Mouse (Mus musculus) hindbrain, embryonic 10.5 days (tissue): Measurements from ENCODE around the gene Taar3. TPM values are rescaled to one million over a fixed set of nuclear protein-coding genes. Genes with fewer than 3 reads are reported as not detected.

Experiments used
- DNase-seq: peaks from one replicate; pipeline ENCODE4 v3.0.0-alpha.2; 2017; ENCODE audit warnings: low spot score
- H3K27ac ChIP-seq: fragments of 300-500 bp; sonication (generic); 2 replicates; pipeline ENCODE4 v1.5.1; 2016; ENCODE audit warnings: mild to moderate bottlenecking, moderate library complexity
- H3K27me3 ChIP-seq: fragments of 300-500 bp; sonication (generic); 2 replicates; pipeline ENCODE4 v1.6.1; 2016; ENCODE audit warnings: mild to moderate bottlenecking; ENCODE audit not compliant: poor library complexity, insufficient read depth, severe bottlenecking
- H3K36me3 ChIP-seq: fragments of 300-500 bp; sonication (generic); 2 replicates; pipeline ENCODE4 v1.6.1; 2016; ENCODE audit warnings: mild to moderate bottlenecking, moderate library complexity
- H3K4me1 ChIP-seq: fragments of 300-500 bp; sonication (generic); replicated peaks from 2 replicates; pipeline ENCODE4 v1.6.1; 2016; ENCODE audit warnings: mild to moderate bottlenecking
- H3K4me3 ChIP-seq: fragments of 300-500 bp; sonication (generic); 2 replicates; pipeline ENCODE4 v1.5.1; 2016; ENCODE audit warnings: mild to moderate bottlenecking, moderate library complexity
- H3K9me3 ChIP-seq: fragments of 300-500 bp; sonication (generic); 2 replicates; pipeline ENCODE4 v1.6.1; 2016; ENCODE audit warnings: mild to moderate bottlenecking, moderate library complexity
- WGBS: fragments of 180-500 bp; shearing (Covaris S2); methylation state at CpG from one replicate; pipeline ENCODE4 v1.1.7; 2016; 5-methylcytosine and 5-hydroxymethylcytosine counted together
- polyA plus RNA-seq: library from polyadenylated mRNA; unstranded; fragments of >200 nt; fragmentation: Nextera tagmentation; extraction: Ambion mirVana; gene quantifications from 2 replicates; pipeline ENCODE4 v1.2.1, GENCODE M21; 2016

The Taar3 gene
- polyA plus RNA-seq, 1 experiment from 2014 or later = not detected

- no peak for DNase-seq
- Histone ChIP-seq H3K4me3 (no peak overlapping the region), H3K4me1 (no peaks in the 10 kb centered on the region), H3K27me3 (no peaks in the 10 kb centered on the region), H3K27ac (no peak overlapping the region), H3K36me3 (no peaks in the 10 kb centered on the region), H3K9me3 (no peaks in the 10 kb centered on the region)
- WGBS = 77% methylated on average over 3 of the region's 3 CpGs
Measured at GRCm38 (mm10) chr10:23963444-23963843, 14.1 kb downstream of the Taar3 start.

- Histone ChIP-seq H3K36me3 (no peaks in the 10 kb centered on the region), H3K27ac (no peak overlapping the region), H3K9me3 (no peaks in the 10 kb centered on the region), H3K27me3 (no peaks in the 10 kb centered on the region), H3K4me3 (no peak overlapping the region), H3K4me1 (no peaks in the 10 kb centered on the region)
- WGBS = 87% methylated on average over 6 of the region's 6 CpGs
- DNase-seq = no peak
Measured at GRCm38 (mm10) chr10:23964921-23965610, 15.7 kb downstream of the Taar3 start.

GRCm38 (mm10) chr10:23970656-23971165 is 21.4 kb downstream of the Taar3 start, which contains the start of gene Taar5:
Gene Taar5, plus strand, starts transcription at chr10:23970706.
- 89% methylated on average over 11 of the region's 11 CpGs for WGBS
- Histone ChIP-seq H3K27me3 (no peaks in the 10 kb centered on the region), H3K4me3 (no peak within 1 kb of the TSS), H3K4me1 (no peaks in the 10 kb centered on the region), H3K36me3 (no peaks in the 10 kb centered on the region), H3K9me3 (no peaks in the 10 kb centered on the region), H3K27ac (no peak within 1 kb of the TSS)
- DNase-seq = no peak

- Histone ChIP-seq H3K4me1 (no peaks in the 10 kb centered on the region), H3K27me3 (no peaks in the 10 kb centered on the region), H3K9me3 (no peaks in the 10 kb centered on the region), H3K4me3 (no peak overlapping the region), H3K27ac (no peak overlapping the region), H3K36me3 (no peaks in the 10 kb centered on the region)
- 88% methylated on average over 5 of the region's 5 CpGs for WGBS
- DNase-seq = no peak
Measured at GRCm38 (mm10) chr10:23971256-23971655, 21.9 kb downstream of the Taar3 start.

- Histone ChIP-seq H3K4me1 (0 out of 2 replicates have a peak, but pooled peaks cover 3% of the 10 kb centered on the region), H3K4me3 (no peak overlapping the region), H3K27me3 (no peaks in the 10 kb centered on the region), H3K27ac (no peak overlapping the region), H3K36me3 (no peaks in the 10 kb centered on the region), H3K9me3 (no peaks in the 10 kb centered on the region)
- DNase-seq = no peak
- 37% methylated on average over 4 of the region's 4 CpGs for WGBS
Measured at GRCm38 (mm10) chr10:23977958-23978357, 28.6 kb downstream of the Taar3 start.

GRCm38 (mm10) chr10:23978901-23979705 is 29.7 kb downstream of the Taar3 start:
- Histone ChIP-seq H3K4me3 (no peak overlapping the region), H3K27ac (no peak overlapping the region), H3K4me1 (peaks cover 7% of the 10 kb centered on the region; the same call in 1 of the 2 replicates), H3K36me3 (no peaks in the 10 kb centered on the region), H3K9me3 (no peaks in the 10 kb centered on the region), H3K27me3 (no peaks in the 10 kb centered on the region)
- DNase-seq = peak; percentile 80
- WGBS = 46% methylated on average over 16 of the region's 16 CpGs

- H3K27ac ChIP-seq = no peak within 1 kb of the TSS
- H3K4me1 ChIP-seq = peaks cover 7% of the 10 kb centered on the region; the same call in 1 of the 2 replicates
- peaks cover 3% of the 10 kb centered on the region; the same call in 1 of the 2 replicates for H3K9me3 ChIP-seq
- DNase-seq = no peak
- no peaks in the 10 kb centered on the region for H3K36me3 ChIP-seq
- 68% methylated on average over 8 of the region's 8 CpGs for WGBS
- no peak within 1 kb of the TSS for H3K4me3 ChIP-seq
- H3K27me3 ChIP-seq = no peaks in the 10 kb centered on the region
Measured at GRCm38 (mm10) chr10:23985546-23985945, 36.2 kb downstream of the Taar3 start, which contains the start of gene Taar6. Gene Taar6, minus strand, starts transcription at chr10:23985646.

GRCm38 (mm10) chr10:23986419-23986818 is 37.1 kb downstream of the Taar3 start:
- Histone ChIP-seq H3K27ac (no peak overlapping the region), H3K27me3 (no peaks in the 10 kb centered on the region), H3K36me3 (no peaks in the 10 kb centered on the region), H3K4me3 (no peak overlapping the region), H3K4me1 (peaks cover 7% of the 10 kb centered on the region; the same call in 1 of the 2 replicates), H3K9me3 (peaks cover 3% of the 10 kb centered on the region; the same call in 1 of the 2 replicates)
- WGBS = 88% methylated on average over 5 of the region's 5 CpGs
- no peak for DNase-seq

- WGBS = 90% methylated on average over 3 of the region's 3 CpGs
- Histone ChIP-seq H3K36me3 (no peaks in the 10 kb centered on the region), H3K27me3 (no peaks in the 10 kb centered on the region), H3K27ac (no peak within 1 kb of the TSS), H3K4me3 (no peak within 1 kb of the TSS), H3K4me1 (no peaks in the 10 kb centered on the region), H3K9me3 (peaks cover 2% of the 10 kb centered on the region; the same call in 1 of the 2 replicates)
- DNase-seq = no peak
Measured at GRCm38 (mm10) chr10:23993381-23993780, 44.0 kb downstream of the Taar3 start, which contains the start of gene Taar7a. Gene Taar7a, minus strand, starts transcription at chr10:23993481.

GRCm38 (mm10) chr10:23999639-24000038 is 50.3 kb downstream of the Taar3 start, which contains the start of gene Taar7b:
Gene Taar7b, plus strand, starts transcription at chr10:23999939.
- Histone ChIP-seq H3K36me3 (no peaks in the 10 kb centered on the region), H3K4me1 (no peaks in the 10 kb centered on the region), H3K27me3 (no peaks in the 10 kb centered on the region), H3K9me3 (no peaks in the 10 kb centered on the region), H3K4me3 (no peak within 1 kb of the TSS), H3K27ac (no peak within 1 kb of the TSS)
- DNase-seq = no peak
- 89% methylated on average over 1 of the region's 1 CpGs for WGBS
